Mouse (Mus musculus): ENCODE data around the gene Dnajc10.

The Dnajc10 gene

DNA sequence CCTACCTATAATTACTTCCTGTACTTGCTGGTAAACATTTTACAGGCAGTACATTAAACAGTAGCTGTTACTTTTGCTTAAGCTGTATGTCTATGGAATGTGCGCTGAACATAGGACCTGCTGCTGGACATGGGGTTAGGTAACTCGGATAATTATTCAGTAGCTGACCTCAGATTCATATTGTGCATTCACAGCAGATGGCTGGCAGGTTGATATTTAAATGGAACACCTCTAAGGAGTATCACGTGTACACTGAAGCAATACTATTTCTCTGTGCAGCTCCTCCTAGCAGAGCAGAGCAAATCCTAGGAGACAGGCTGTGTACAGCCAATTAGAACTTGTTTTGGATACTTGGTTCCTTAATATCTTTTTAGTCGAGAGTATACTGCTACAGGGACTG is 39.3 kb downstream of the Dnajc10 start:
- no peak for DNase-seq

DNA sequence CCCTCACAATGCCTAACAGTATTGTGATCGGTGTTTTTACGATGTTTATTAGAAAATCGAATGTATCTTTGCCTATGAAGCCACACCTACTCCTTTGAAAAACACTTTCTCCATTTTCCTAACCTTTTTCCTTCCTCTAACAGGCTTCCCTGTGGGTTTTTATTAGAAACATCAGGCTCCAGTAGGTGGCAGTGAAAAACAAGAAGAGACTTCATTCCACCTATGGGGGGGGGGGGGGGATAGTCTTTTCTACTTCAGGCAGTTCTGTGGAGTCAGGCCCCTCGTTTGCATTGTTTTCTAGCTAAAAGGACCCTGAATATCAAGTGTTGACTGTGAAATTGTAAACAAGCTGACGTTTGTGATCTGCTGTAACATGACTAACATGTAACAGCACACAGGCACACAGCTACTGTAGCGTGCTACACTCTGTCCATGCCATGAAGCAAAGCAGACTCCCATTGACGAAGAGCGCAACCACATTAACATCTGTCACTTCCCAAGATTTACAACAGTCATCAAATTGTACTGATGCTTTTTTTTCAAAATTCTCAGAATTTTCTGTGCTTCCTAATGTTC is 41.5 kb downstream of the Dnajc10 start:
- peak; percentile 12 for DNase-seq

DNA sequence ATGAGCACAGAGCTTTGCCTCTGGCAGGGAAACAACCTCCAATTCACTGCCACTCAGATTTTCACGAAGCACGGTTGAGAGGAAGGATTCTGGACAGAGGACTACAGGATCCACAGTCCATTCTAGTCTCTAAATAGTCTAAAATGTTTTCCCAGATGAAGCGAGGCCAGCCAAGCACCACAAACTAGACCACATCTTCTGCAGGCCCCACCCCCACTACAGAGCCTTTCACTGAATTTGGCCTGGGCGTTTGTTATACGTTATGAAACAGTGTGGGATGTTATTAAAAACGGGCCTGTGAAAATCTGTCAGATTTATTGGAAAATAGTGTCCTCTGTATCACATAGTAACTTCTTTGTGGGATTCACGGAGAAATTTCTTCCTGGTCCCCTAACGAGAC is 56.2 kb downstream of the Dnajc10 start:
- no peak for DNase-seq

DNA sequence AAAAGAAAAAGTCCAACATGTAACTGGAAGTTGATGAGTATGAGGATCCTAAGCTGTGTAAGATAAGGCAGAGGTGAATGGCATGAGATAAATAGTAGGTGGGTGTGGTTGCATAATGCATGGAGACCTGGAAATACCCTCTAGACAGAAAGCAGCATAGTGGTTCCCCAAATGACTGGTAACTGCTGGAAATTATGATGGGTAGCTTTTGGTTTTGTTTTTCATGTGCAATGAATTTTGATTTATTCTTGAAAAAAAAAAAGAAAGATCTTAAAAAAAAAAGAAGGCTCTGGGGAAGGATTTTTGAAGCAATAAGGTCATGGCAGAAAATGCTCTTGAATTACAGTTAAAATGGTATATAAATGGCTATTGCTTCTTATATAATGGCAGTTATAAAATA is 59.6 kb downstream of the Dnajc10 start:
- no peak for DNase-seq

DNA sequence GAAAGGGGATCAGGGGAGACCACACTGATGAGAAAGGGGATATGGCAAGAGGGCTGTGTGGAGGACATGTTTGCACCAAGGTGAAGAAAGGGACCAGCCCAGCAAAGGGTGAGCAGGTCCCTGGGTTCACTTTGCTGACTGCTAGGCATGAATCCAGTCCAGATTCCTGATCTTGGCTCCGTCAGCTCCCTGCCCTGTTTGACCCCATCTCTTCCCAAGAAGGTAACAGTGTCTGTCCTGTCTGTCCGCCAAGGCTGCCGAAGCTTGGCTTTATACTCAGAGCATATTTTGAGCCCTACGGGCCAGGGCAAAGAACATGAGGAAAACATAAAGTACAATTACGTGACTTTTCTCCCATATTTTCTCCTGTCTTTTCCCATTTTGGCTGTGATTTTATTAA is 64.6 kb downstream of the Dnajc10 start:
- DNase-seq, result no peak

DNA sequence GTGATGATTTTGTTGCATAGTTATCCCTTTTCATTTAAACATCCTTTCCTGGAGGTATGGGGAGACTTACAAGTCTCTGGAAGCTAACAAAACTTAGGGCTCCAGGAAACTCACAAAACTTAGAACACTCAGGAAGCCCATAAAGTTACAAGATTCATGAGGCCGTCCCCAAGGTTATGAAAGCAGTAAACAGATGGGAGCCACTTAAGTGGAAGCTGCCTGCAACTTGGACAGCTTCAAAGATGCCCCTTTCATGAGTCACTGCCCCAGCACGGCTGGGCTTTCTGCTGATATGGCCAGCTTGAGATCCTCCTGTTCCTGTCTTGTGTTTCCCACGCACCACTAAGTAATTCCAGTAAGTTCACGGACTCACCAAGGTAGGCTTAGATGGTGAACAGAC is 69.2 kb downstream of the Dnajc10 start:
- DNase-seq, result peak; percentile 11

DNA sequence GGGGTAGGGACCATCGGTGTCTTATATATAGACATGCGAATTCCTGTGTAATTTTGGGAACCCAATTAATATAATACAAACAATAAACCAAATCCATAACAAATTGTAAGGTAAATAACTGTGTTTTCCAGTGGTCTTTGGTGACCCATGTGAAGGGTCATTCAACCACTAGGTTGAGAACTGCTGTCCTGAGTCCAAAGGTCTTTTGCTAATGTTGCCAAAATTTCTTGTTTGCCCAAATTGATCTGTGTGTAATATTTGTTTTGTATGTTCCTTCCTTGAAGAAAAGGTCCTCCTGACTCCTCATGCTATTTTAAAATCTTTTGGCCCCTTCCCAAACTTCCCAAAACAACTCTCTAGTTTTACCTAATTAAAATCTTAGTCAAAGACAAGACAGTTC is 71.0 kb downstream of the Dnajc10 start:
- no peak for DNase-seq

DNA sequence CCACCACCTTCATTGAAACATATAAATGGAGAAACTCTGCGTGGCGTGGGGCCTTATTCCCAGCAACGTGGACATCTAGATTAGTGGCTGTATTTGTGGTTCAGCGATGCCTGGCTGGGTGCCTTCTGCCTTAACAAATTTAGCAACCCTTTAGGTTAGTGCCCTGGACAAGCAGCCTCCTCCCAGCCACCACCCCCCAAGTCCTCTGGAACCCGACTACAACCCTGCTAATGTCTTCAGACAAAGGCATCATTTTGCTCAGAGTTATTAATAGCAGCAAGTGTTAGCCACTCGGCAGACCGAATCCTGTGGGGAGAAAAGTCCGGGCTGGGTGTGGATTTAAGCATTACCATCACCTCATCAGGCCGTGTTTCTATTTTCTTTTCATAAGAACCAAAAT is 72.4 kb downstream of the Dnajc10 start:
- DNase-seq, result peak; percentile 10

DNA sequence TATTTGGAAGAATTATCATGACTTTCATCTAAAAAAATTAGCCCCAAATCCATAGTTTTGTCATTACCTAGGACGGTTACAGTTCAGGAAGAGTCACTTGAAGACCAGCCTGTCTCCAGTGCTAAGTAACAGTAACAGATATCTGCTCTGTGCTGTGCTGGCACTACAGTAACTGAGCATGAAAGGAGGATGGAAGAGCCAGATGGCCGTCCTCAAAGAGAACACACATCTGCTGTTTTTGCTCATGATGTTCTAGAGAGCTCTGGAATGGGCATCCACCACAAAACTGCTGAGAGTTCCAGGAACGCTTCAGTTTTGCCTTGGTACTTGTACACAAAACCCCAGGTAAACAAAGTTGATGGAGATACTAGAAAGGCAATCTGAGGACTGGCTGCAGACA is 73.1 kb downstream of the Dnajc10 start:
- no peak for DNase-seq

DNA sequence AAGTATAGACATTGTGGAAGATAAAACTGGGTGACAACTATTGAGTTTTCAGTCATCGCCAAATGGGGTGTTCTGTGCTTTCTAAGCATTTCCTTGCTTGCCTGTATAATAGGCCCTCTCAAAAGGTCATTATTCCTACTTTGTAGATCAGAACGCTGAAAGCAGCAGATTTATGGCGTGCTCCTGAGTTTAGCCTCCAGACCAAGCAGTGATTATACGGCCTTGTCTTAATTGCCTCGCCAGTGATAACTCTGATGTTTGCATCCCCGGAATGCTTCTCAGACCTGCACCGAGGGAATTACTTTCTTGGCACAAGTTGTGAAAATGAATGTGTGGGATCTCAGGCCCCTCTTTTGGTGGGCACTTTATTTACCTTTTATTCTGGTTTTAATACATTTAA is 80.8 kb downstream of the Dnajc10 start:
- DNase-seq, result no peak

DNA sequence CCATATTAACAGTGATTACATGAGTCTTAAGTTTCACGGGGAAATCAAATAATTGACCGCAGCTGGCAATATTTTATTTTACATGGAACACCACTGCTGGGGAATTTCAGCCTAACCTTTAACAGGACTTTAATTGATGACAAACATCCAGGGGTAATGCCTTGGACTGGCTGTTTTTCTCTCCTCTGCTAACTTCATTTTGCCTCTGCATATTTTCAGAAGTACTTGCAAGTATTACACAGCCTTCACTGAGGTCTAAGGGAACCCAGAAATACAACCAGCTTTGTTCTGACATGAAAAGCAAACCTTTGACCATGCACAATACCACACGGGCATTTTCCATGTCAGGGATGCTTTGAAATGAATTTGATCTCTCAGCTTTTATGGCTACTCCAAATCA is 81.6 kb downstream of the Dnajc10 start:
- DNase-seq, result no peak

DNA sequence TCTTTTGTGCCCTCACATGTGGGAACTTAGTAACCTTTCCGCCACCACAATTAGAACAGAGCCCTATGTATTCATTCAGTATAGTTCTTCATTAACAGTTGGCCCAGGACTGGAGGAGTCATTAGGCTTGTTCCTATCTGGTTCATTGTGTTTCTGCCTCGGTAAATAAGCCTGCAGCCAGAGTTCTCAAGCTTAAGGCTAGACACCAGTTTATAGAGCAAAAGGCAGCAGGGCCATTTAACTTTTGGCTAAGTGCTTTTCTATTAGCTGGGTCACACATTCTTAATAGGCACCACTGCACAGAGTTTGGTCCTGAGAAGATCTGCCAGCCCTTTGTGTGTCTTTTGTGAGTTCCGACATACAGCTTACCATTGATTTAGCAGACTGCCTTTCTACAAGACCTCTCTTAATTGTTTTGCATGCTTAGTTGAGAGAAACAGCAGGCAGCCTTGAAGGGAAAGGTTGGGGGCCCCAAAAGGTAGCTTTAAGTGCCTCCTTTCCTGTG is 83.4 kb downstream of the Dnajc10 start:
- no peak for DNase-seq

Measured in kidney, postnatal 10 days (tissue).